Comparison of ENCODE assay signal across 25 mouse cellular contexts in the genomic region with DNA sequence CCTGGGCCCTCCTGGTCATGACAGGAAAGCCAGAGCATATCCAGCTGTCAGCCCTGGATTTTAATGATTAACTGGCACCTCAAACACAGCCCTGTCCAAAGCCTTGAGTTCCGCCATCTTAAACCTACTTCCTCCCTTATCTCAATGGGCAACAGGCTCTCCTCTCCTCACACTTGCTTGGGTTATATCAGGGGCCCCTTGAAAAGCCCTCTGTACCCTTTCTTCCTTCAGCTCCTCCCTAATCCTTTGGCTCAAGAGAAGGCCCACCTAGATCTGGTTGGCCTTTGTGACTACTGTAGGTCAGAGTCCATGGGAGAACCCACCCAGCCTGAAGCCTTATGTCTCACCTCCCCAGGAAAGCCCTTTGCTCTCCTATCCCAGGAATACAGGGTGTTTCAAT. TPM values are rescaled to one million over a fixed set of nuclear protein-coding genes. Genes with fewer than 3 reads are reported as not detected.
DNase-seq lines count a peak whose midpoint lies in the region; ATAC-seq and TF ChIP-seq lines count a peak whose summit lies in the region.
"Had no signal": no experiment of that assay in that cellular context is flagged by ENCODE, and none has a peak within 500 bp of the region (broad histone marks: within the 10 kb centered on the region; RNA-seq: fewer than 3 reads in every experiment).

No protein-coding gene starts in this region.

- no peaks in the 10 kb centered on the region for H3K9me3 ChIP-seq in forebrain, embryonic 10.5 days
- no peaks in the 10 kb centered on the region for H3K9me3 ChIP-seq in forebrain, embryonic 12.5 days
- no peaks in the 10 kb centered on the region for H3K9me3 ChIP-seq in intestine, embryonic 16.5 days (ENCODE audit: control insufficient read depth, low read length)
- no peaks in the 10 kb centered on the region for H3K9me3 ChIP-seq in liver, embryonic 14.5 days (ENCODE audit: control insufficient read depth, low read length)
- no peaks in the 10 kb centered on the region for H3K9me3 ChIP-seq in stomach, postnatal 0 days (ENCODE audit: control insufficient read depth, low read length)
- H3K9me3 ChIP-seq: hindbrain, embryonic 12.5 days; limb, embryonic 10.5 days had no signal

- 92% methylated on average over 1 of the region's 1 CpGs for WGBS in forebrain, embryonic 10.5 days
- 90% methylated on average over 1 of the region's 1 CpGs for WGBS in forebrain, embryonic 12.5 days
- 58% methylated on average over 1 of the region's 1 CpGs for WGBS in intestine, embryonic 16.5 days
- 23% methylated on average over 1 of the region's 1 CpGs for WGBS in liver, embryonic 14.5 days (ENCODE audit: insufficient replicate concordance)
- WGBS in stomach, postnatal 0 days, result 71% methylated on average over 1 of the region's 1 CpGs

- no peak overlapping the region for H3K4me3 ChIP-seq in forebrain, embryonic 10.5 days
- no peak overlapping the region for H3K4me3 ChIP-seq in forebrain, embryonic 12.5 days (replicated peaks)
- H3K4me3 ChIP-seq in intestine, embryonic 16.5 days (ENCODE audit: low read length), result no peak overlapping the region
- H3K4me3 ChIP-seq in liver, embryonic 14.5 days (ENCODE audit: insufficient read depth in 1 of 2, low read depth in 2 of 2, low read length in 2 of 2), result peak overlapping the region; percentile 3 to 14; a peak in 1 of 4 replicates
- no peak overlapping the region for H3K4me3 ChIP-seq in stomach, postnatal 0 days (ENCODE audit: low read depth, low read length)
- H3K4me3 ChIP-seq: hindbrain, embryonic 12.5 days; limb, embryonic 10.5 days had no signal

- ATAC-seq in forebrain, embryonic 12.5 days (ENCODE audit: low FRiP score), result no peak
- ATAC-seq in intestine, embryonic 16.5 days, result peak; percentile 81
- ATAC-seq in liver, embryonic 14.5 days (ENCODE audit: insufficient read depth), result peak; percentile 4; the same call in 1 of the 2 replicates
- peak; percentile 27 for ATAC-seq in stomach, postnatal 0 days (ENCODE audit: low FRiP score, low TSS enrichment)
- ATAC-seq: CD4-positive, CD25-positive, alpha-beta regulatory T cell, adult 4 months; forebrain, embryonic 14.5 days had no signal

- peaks cover 35% of the 10 kb centered on the region for H3K27me3 ChIP-seq in forebrain, embryonic 10.5 days (ENCODE audit: poor library complexity, severe bottlenecking)
- H3K27me3 ChIP-seq in forebrain, embryonic 12.5 days, result peaks cover 8% of the 10 kb centered on the region
- H3K27me3 ChIP-seq in intestine, embryonic 16.5 days (replicated peaks; ENCODE audit: control insufficient read depth, insufficient read depth, low read length), result no peaks in the 10 kb centered on the region
- H3K27me3 ChIP-seq in liver, embryonic 14.5 days (ENCODE audit: control insufficient read depth, insufficient read depth, low read length), result no peaks in the 10 kb centered on the region
- H3K27me3 ChIP-seq in stomach, postnatal 0 days (ENCODE audit: control insufficient read depth, insufficient read depth, low read length), result no peaks in the 10 kb centered on the region
- H3K27me3 ChIP-seq: hindbrain, embryonic 12.5 days had no signal

- no peak for TF ChIP-seq CTCF in liver, embryonic 14.5 days (IDR thresholded peaks at IDR 0.05; ENCODE audit: low read depth)
- TF ChIP-seq CTCF in stomach, postnatal 0 days (IDR thresholded peaks at IDR 0.05; ENCODE audit: low read depth), result no peak

- H3K36me3 ChIP-seq in forebrain, embryonic 10.5 days (replicated peaks), result no peaks in the 10 kb centered on the region
- no peaks in the 10 kb centered on the region for H3K36me3 ChIP-seq in forebrain, embryonic 12.5 days (replicated peaks)
- no peaks in the 10 kb centered on the region for H3K36me3 ChIP-seq in intestine, embryonic 16.5 days (ENCODE audit: control insufficient read depth, insufficient read depth, low read length)
- peaks cover 14% of the 10 kb centered on the region for H3K36me3 ChIP-seq in liver, embryonic 14.5 days (replicated peaks; ENCODE audit: control insufficient read depth, insufficient read depth, low read depth)
- no peaks in the 10 kb centered on the region for H3K36me3 ChIP-seq in stomach, postnatal 0 days (ENCODE audit: control insufficient read depth, insufficient read depth, low read length)
- H3K36me3 ChIP-seq: hindbrain, embryonic 12.5 days; limb, embryonic 10.5 days had no signal

- H3K4me1 ChIP-seq in forebrain, embryonic 10.5 days, result peaks cover 14% of the 10 kb centered on the region
- H3K4me1 ChIP-seq in forebrain, embryonic 12.5 days, result peaks cover 7% of the 10 kb centered on the region
- peaks cover 19% of the 10 kb centered on the region for H3K4me1 ChIP-seq in intestine, embryonic 16.5 days (ENCODE audit: control insufficient read depth, insufficient read depth, low read length)
- peaks cover 43 to 52% of the 10 kb centered on the region in 2 experiments for H3K4me1 ChIP-seq in liver, embryonic 14.5 days (replicated peaks; ENCODE audit: control insufficient read depth in 2 of 2, insufficient read depth in 2 of 2, low read length in 1 of 2)
- H3K4me1 ChIP-seq in stomach, postnatal 0 days (replicated peaks; ENCODE audit: control insufficient read depth, insufficient read depth), result no peaks in the 10 kb centered on the region

- H3K9ac ChIP-seq in forebrain, embryonic 12.5 days, result no peak overlapping the region
- peak overlapping the region; percentile 69; the same call in 1 of the 2 replicates for H3K9ac ChIP-seq in intestine, embryonic 16.5 days (ENCODE audit: low read depth, low read length)
- H3K9ac ChIP-seq in liver, embryonic 14.5 days (replicated peaks), result peak overlapping the region; percentile 64
- H3K9ac ChIP-seq in stomach, postnatal 0 days (ENCODE audit: low read length), result no peak overlapping the region
- H3K9ac ChIP-seq: hindbrain, embryonic 12.5 days; lung, embryonic 14.5 days had no signal

- H3K27ac ChIP-seq in forebrain, embryonic 10.5 days, result peak overlapping the region; percentile 21; the same call in 1 of the 2 replicates
- no peak overlapping the region for H3K27ac ChIP-seq in forebrain, embryonic 12.5 days
- H3K27ac ChIP-seq in intestine, embryonic 16.5 days (ENCODE audit: low read length), result peak overlapping the region; percentile 96
- H3K27ac ChIP-seq in liver, embryonic 14.5 days, result peak overlapping the region; percentile 87
- no peak overlapping the region for H3K27ac ChIP-seq in stomach, postnatal 0 days (replicated peaks)
- H3K27ac ChIP-seq: hindbrain, embryonic 12.5 days; kidney, postnatal 0 days; limb, embryonic 10.5 days had no signal

- intact Hi-C loops in left cerebral cortex, postnatal 14 days (cut with DNase I), result no loop called here

- no peak overlapping the region for H3K4me2 ChIP-seq in forebrain, embryonic 12.5 days
- peak overlapping the region; percentile 19; the same call in 1 of the 2 replicates for H3K4me2 ChIP-seq in intestine, embryonic 16.5 days (ENCODE audit: low read depth, low read length)
- H3K4me2 ChIP-seq in liver, embryonic 14.5 days (ENCODE audit: low read depth), result peak overlapping the region; percentile 68
- no peak overlapping the region for H3K4me2 ChIP-seq in stomach, postnatal 0 days (replicated peaks; ENCODE audit: low read depth)
- H3K4me2 ChIP-seq: hindbrain, embryonic 12.5 days had no signal

- peak; percentile 47 for TF ChIP-seq EP300 in liver, embryonic 14.5 days (IDR thresholded peaks at IDR 0.05; ENCODE audit: low read depth)
- TF ChIP-seq EP300 in stomach, postnatal 0 days (optimal IDR thresholded peaks at IDR 0.05), result no peak

- DNase-seq in forebrain, embryonic 10.5 days (ENCODE audit: extremely low spot score, low spot score), result no peak
- DNase-seq in liver, embryonic 14.5 days (ENCODE audit: low read depth in 3 of 3, low spot score in 3 of 3), result no peak
- DNase-seq in stomach, postnatal 0 days (ENCODE audit: low spot score), result no peak
- DNase-seq in left cerebral cortex, postnatal 14 days (ENCODE audit: low spot score in 2 of 2), result no peak
- no peak for DNase-seq in adrenal gland, postnatal 10 days
- no peak for DNase-seq in left cerebral cortex, adult 9 months (ENCODE audit: low spot score in 2 of 2)
- DNase-seq: cerebellum, adult 8-10 months; gastrocnemius, postnatal 10 days; heart, postnatal 10 days; lung, embryonic 14.5 days; lung, postnatal 4 days; right cerebral cortex, postnatal 25 days had no signal

RNA-seq across cellular contexts. Expression of gene Pklr, which starts 2.2 kb away (rescaled TPM):
- 4.5 and 5.6 TPM in 2 replicates for polyA plus RNA-seq in forebrain, embryonic 10.5 days (2016; fragmentation: Nextera tagmentation; extraction: Ambion mirVana)
- 0.09 and 0.22 TPM in 2 replicates for polyA plus RNA-seq in forebrain, embryonic 12.5 days (2016; fragmentation: Nextera tagmentation; extraction: Ambion mirVana)
- polyA plus RNA-seq in intestine, embryonic 16.5 days (2015; fragmentation: Nextera tagmentation; extraction: Ambion mirVana), result 148 and 174 TPM in 2 replicates
- polyA plus RNA-seq in liver, embryonic 14.5 days (2012; rRNA removed), result 132 and 143 TPM in 2 replicates
- polyA plus RNA-seq in liver, embryonic 14.5 days (2014; fragmentation: Nextera tagmentation; extraction: Ambion mirVana), result 79.8 and 97.5 TPM in 2 replicates
- 6.6 and 6.8 TPM in 2 replicates for polyA plus RNA-seq in stomach, postnatal 0 days (2015; fragmentation: Nextera tagmentation; extraction: Ambion mirVana)
- total RNA-seq in left cerebral cortex, postnatal 14 days (2021), result not detected
- total RNA-seq in adrenal gland, postnatal 10 days (2021), result 10 to 100 TPM; 15.2 to 41.1 TPM
- total RNA-seq: heart, postnatal 10 days; layer of hippocampus, postnatal 25 days; midbrain, postnatal 0 days; neutrophil, adult 5-6 weeks had no signal
- polyA plus RNA-seq: CD4-positive, CD25-positive, alpha-beta regulatory T cell, adult 4 months had no signal

RNA-seq across cellular contexts. Expression of gene Hcn3, which starts 26.2 kb away (rescaled TPM):
- 4.8 and 5.5 TPM in 2 replicates for polyA plus RNA-seq in forebrain, embryonic 10.5 days (2016; fragmentation: Nextera tagmentation; extraction: Ambion mirVana)
- 11.2 and 15.1 TPM in 2 replicates for polyA plus RNA-seq in forebrain, embryonic 12.5 days (2016; fragmentation: Nextera tagmentation; extraction: Ambion mirVana)
- polyA plus RNA-seq in intestine, embryonic 16.5 days (2015; fragmentation: Nextera tagmentation; extraction: Ambion mirVana), result 2.0 TPM in 2 replicates
- 0.23 and 0.31 TPM in 2 replicates for polyA plus RNA-seq in liver, embryonic 14.5 days (2012; rRNA removed)
- 0.55 and 0.56 TPM in 2 replicates for polyA plus RNA-seq in liver, embryonic 14.5 days (2014; fragmentation: Nextera tagmentation; extraction: Ambion mirVana)
- 0.45 and 0.71 TPM in 2 replicates for polyA plus RNA-seq in stomach, postnatal 0 days (2015; fragmentation: Nextera tagmentation; extraction: Ambion mirVana)
- total RNA-seq in left cerebral cortex, postnatal 14 days (2021), result 10 to 100 TPM; 20.4 to 25.1 TPM
- 1 to 10 TPM; 2.2 to 5.7 TPM for total RNA-seq in adrenal gland, postnatal 10 days (2021)

RNA-seq across cellular contexts. Expression of gene Clk2, which starts 30.8 kb away (rescaled TPM):
- 33.7 and 34.2 TPM in 2 replicates for polyA plus RNA-seq in forebrain, embryonic 10.5 days (2016; fragmentation: Nextera tagmentation; extraction: Ambion mirVana)
- polyA plus RNA-seq in forebrain, embryonic 12.5 days (2016; fragmentation: Nextera tagmentation; extraction: Ambion mirVana), result 41.1 and 42.5 TPM in 2 replicates
- polyA plus RNA-seq in intestine, embryonic 16.5 days (2015; fragmentation: Nextera tagmentation; extraction: Ambion mirVana), result 17.3 and 18.0 TPM in 2 replicates
- polyA plus RNA-seq in liver, embryonic 14.5 days (2012; rRNA removed), result 26.1 and 28.8 TPM in 2 replicates
- 6.7 and 7.2 TPM in 2 replicates for polyA plus RNA-seq in liver, embryonic 14.5 days (2014; fragmentation: Nextera tagmentation; extraction: Ambion mirVana)
- polyA plus RNA-seq in stomach, postnatal 0 days (2015; fragmentation: Nextera tagmentation; extraction: Ambion mirVana), result 10.2 and 11.3 TPM in 2 replicates
- 10 to 100 TPM; 46.7 TPM for total RNA-seq in left cerebral cortex, postnatal 14 days (2021)
- 10 to 100 TPM; 42.0 to 65.6 TPM for total RNA-seq in adrenal gland, postnatal 10 days (2021)

RNA-seq across cellular contexts. Expression of gene Fdps, which starts 32.0 kb away (rescaled TPM):
- 327 and 359 TPM in 2 replicates for polyA plus RNA-seq in forebrain, embryonic 10.5 days (2016; fragmentation: Nextera tagmentation; extraction: Ambion mirVana)
- 292 and 322 TPM in 2 replicates for polyA plus RNA-seq in forebrain, embryonic 12.5 days (2016; fragmentation: Nextera tagmentation; extraction: Ambion mirVana)
- polyA plus RNA-seq in intestine, embryonic 16.5 days (2015; fragmentation: Nextera tagmentation; extraction: Ambion mirVana), result 625 and 664 TPM in 2 replicates
- polyA plus RNA-seq in liver, embryonic 14.5 days (2012; rRNA removed), result 126 and 131 TPM in 2 replicates
- 238 and 251 TPM in 2 replicates for polyA plus RNA-seq in liver, embryonic 14.5 days (2014; fragmentation: Nextera tagmentation; extraction: Ambion mirVana)
- 372 and 379 TPM in 2 replicates for polyA plus RNA-seq in stomach, postnatal 0 days (2015; fragmentation: Nextera tagmentation; extraction: Ambion mirVana)
- total RNA-seq in left cerebral cortex, postnatal 14 days (2021), result 100 to 1,000 TPM in 1 of 2 experiments, 10 to 100 TPM in 1; 97.9 to 102 TPM
- 10 to 100 TPM; 56.9 to 70.2 TPM for total RNA-seq in adrenal gland, postnatal 10 days (2021)

RNA-seq across cellular contexts. Expression of gene Gm43738, which starts 32.9 kb away (rescaled TPM):
- not detected in 2 replicates for polyA plus RNA-seq in forebrain, embryonic 10.5 days (2016; fragmentation: Nextera tagmentation; extraction: Ambion mirVana)
- 0.12 TPM in 1 of 2 replicates, not detected in the other for polyA plus RNA-seq in forebrain, embryonic 12.5 days (2016; fragmentation: Nextera tagmentation; extraction: Ambion mirVana)
- 0.09 TPM in 1 of 2 replicates, not detected in the other for polyA plus RNA-seq in intestine, embryonic 16.5 days (2015; fragmentation: Nextera tagmentation; extraction: Ambion mirVana)
- 0.02 TPM in 1 of 2 replicates, not detected in the other for polyA plus RNA-seq in liver, embryonic 14.5 days (2012; rRNA removed)
- polyA plus RNA-seq in liver, embryonic 14.5 days (2014; fragmentation: Nextera tagmentation; extraction: Ambion mirVana), result 0.04 TPM in 1 of 2 replicates, not detected in the other
- 0.17 TPM in 1 of 2 replicates, not detected in the other for polyA plus RNA-seq in stomach, postnatal 0 days (2015; fragmentation: Nextera tagmentation; extraction: Ambion mirVana)
- total RNA-seq in left cerebral cortex, postnatal 14 days (2021), result not detected
- not detected for total RNA-seq in adrenal gland, postnatal 10 days (2021)
- total RNA-seq: adrenal gland, postnatal 4 days; ES-E14; gastrocnemius, postnatal 10 days; heart, postnatal 10 days; layer of hippocampus, adult 18-20 months; layer of hippocampus, postnatal 25 days; midbrain, postnatal 0 days; neutrophil, adult 5-6 weeks had no signal
- polyA plus RNA-seq: CD4-positive, CD25-positive, alpha-beta regulatory T cell, adult 4 months; forebrain, embryonic 14.5 days; hindbrain, embryonic 12.5 days; kidney, postnatal 0 days; lung, embryonic 14.5 days; midbrain, postnatal 0 days had no signal

Comparison
In these comparisons a context has a peak if more than half of its experiments do, and no peak if none do; other contexts are left out.
1. H3K27ac ChIP-seq: peak in forebrain, embryonic 10.5 days (single experiment), intestine, embryonic 16.5 days (single experiment) and liver, embryonic 14.5 days (single experiment); none in forebrain, embryonic 12.5 days (single experiment) and stomach, postnatal 0 days (single experiment).
2. H3K4me3 ChIP-seq: peak in liver, embryonic 14.5 days (2 of 2); none in forebrain, embryonic 10.5 days (single experiment), forebrain, embryonic 12.5 days (single experiment), intestine, embryonic 16.5 days (single experiment) and stomach, postnatal 0 days (single experiment).
3. H3K4me2 ChIP-seq: peak in intestine, embryonic 16.5 days (single experiment) and liver, embryonic 14.5 days (single experiment); none in forebrain, embryonic 12.5 days (single experiment) and stomach, postnatal 0 days (single experiment).
4. H3K9ac ChIP-seq: peak in intestine, embryonic 16.5 days (single experiment) and liver, embryonic 14.5 days (single experiment); none in forebrain, embryonic 12.5 days (single experiment) and stomach, postnatal 0 days (single experiment).
5. RNA of gene Pklr, which starts 2.2 kb away (polyA plus RNA-seq): 148 to 174 TPM in intestine, embryonic 16.5 days and 79.8 to 143 TPM in liver, embryonic 14.5 days; 6.6 to 6.8 TPM in stomach, postnatal 0 days, 4.5 to 5.6 TPM in forebrain, embryonic 10.5 days and 0.09 to 0.22 TPM in forebrain, embryonic 12.5 days; every median in the first group is over 10 times any median in the second.